Mouse (Mus musculus) gastrocnemius, adult 2 months (tissue): ENCODE measurements around the gene Apoh. TPM values are rescaled to one million over a fixed set of nuclear protein-coding genes. Genes with fewer than 3 reads are reported as not detected.
A peak's percentile ranks its signal among the peaks of the same experiment; 100 is the strongest.

Experiments used
- DNase-seq: peaks from one replicate; pipeline ENCODE4 v3.0.0; 2022
- H3K27ac ChIP-seq: fragments of 200-600 bp; 2 replicates; pipeline ENCODE4 v1.8.1; 2022; ENCODE audit warnings: mild to moderate bottlenecking
- H3K4me3 ChIP-seq: fragments of 200-600 bp; 2 replicates; pipeline ENCODE4 v1.8.1; 2022; ENCODE audit warnings: mild to moderate bottlenecking, moderate library complexity
- CTCF ChIP-seq: fragments of 200-600 bp; IDR thresholded peaks from 2 replicates; pipeline ENCODE4 v1.8.1; 2022; ENCODE audit warnings: antibody characterized with exemption, mild to moderate bottlenecking, moderate library complexity
- intact Hi-C: fragments of 180-260 bp; cut with DNase I; formaldehyde crosslinking; loops from one replicate; pipeline ENCODE4 v1.15.1; 2025
- total RNA-seq, 2 experiments: library from RNA; stranded (reverse); gene quantifications; 2 replicates each; pipeline ENCODE4 v1.2.3; 2021

Gene Apoh
- total RNA-seq, 2 experiments from 2014 or later = 0.39 to 0.69 TPM

DNA sequence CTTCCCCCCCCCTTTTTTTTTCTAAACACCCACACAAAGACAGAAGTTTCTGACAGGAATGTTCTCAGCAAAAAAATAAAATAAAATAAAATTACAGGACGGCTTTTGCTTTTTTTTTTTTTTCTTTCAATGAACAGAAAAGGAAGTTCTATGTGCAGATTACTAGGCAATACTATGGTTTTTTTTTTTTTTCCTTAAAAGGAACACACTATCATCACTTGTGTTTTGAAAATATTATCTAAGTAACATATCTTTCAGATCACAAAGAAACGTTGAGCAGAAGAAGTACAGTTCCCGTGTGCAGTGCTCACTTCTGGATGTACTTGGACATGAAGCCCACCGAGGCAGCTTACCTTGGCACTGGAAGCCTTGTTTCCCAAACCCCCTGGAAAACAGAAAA lies 2.9 kb upstream of the Apoh start:
- intact Hi-C loops = loop anchor here (5.0 to 10.0 kb wide), 2 partner anchors 118 to 205 kb away; no protein-coding TSS in a partner anchor
- TF ChIP-seq CTCF = no peak

DNA sequence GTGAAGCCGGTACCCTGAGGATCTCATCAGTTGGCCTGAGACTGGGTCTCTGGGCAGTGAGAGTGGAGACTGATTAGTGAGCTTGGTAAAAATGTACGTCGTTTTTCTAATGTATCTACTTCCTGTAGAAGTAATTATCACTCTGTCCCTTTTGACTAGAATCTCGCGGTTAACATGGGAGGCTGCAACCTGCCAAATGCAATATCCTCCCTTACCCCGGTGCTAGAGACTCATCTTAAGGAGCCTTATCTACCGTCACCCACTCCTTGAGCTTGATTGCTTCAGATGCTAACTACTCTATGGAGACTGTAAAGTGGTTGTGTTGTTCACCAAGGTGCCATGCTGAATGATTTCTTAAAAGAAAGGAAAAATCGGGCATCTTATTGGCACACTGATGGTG lies 1.4 kb upstream of the Apoh start:
- peak overlapping the region; percentile 97 for H3K27ac ChIP-seq
- DNase-seq = no peak
- H3K4me3 ChIP-seq = peak overlapping the region; percentile 87
- no peak for TF ChIP-seq CTCF
- intact Hi-C loops = loop anchor here (5.0 to 10.0 kb wide), 2 partner anchors 119 to 207 kb away; no protein-coding TSS in a partner anchor

More for the DNA sequence above, 2.9 kb upstream of the Apoh start:
- no peak for DNase-seq
- Histone ChIP-seq H3K27ac (no peak overlapping the region), H3K4me3 (no peak overlapping the region)

DNA sequence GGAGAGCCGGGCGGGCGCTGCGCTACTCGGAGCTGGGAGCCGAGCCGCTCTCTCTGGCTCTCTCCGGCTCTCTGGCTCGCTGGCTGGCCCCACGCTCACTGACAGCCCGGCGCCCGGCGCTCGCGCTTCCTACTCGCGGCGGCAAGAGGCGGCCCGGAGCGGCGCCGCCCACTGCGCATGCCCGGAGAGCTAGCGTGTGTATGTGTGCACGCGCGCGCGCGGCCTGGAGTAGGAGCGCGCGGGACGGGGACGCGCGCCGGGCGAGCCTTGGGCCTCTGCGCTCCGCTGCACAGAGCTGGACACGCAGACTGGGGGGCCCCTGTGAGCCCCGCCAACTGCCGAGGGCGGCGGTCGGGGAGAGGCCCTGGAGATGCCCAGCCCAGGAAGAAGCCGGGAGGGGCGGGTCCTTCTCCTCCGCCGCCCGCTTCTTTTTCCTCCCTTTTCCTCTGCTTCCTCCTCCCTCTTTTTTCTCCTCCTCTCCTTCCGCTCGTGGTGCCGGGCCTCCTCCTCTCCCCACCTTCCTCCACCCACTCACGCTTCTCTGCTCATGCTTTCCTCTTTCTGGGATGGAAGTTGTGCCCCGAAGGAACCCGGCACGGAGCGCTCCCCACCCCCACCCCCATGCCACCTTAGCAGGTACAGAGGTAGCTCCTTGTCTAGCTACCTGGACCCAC lies 772 bp downstream of the Apoh start, which contains the start of gene Prkca:
TSS of gene Prkca (minus strand) at position 140 of the 674 bp plus-strand sequence.
- peak; percentile 97 for DNase-seq
- no peak for TF ChIP-seq CTCF
- H3K4me3 ChIP-seq = peak within 1 kb of the TSS; percentile 87
- intact Hi-C loops = loop anchor here (5.0 to 10.0 kb wide), 2 partner anchors 122 to 209 kb away; no protein-coding TSS in a partner anchor
- H3K27ac ChIP-seq = peak within 1 kb of the TSS; percentile 97

DNA sequence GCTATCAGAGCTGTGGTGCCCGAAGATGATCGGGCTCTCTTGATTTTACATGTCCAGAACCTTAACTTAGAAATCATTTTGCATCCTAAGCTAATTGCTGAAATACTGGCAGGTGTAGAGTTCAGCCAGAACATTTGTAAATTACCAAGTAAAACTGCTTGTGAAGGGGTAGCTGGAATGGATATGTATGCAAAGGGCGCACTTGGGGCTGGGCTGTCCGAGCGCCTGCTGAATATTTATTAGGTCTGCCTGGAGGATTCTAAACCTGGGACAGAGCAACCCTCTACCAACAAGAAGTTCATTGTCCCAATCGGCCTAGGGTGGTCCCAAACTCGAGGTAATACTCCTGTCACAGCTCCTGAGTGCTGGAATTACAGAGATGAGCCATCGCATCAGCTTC lies 1.6 kb downstream of the Apoh start:
- no peak for DNase-seq
- TF ChIP-seq CTCF = no peak
- intact Hi-C loops = loop anchor here (5.0 to 10.0 kb wide), 2 partner anchors 122 to 210 kb away; no protein-coding TSS in a partner anchor
- peak overlapping the region; percentile 87 for H3K4me3 ChIP-seq
- H3K27ac ChIP-seq = peak overlapping the region; percentile 97; the same call in 1 of the 2 replicates

DNA sequence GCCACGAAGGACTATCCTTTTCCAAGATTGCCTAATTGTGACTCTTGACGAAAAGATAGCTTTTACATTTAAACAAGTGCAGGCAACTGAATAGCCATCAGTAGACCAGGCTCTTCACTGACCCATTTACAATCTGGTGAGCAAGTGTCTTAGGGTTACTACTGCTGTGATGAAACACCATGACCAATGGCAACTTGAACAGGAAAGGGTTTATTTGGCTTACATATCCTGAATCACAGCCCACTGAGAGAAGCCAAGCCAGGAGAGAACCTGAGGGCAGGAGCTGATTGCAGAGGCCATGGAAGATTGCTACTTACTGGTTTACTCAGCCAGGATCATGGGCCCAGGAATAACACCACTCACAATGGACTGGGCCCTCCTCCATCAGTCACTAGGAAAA lies 2.2 kb downstream of the Apoh start:
- no peak for TF ChIP-seq CTCF
- DNase-seq = no peak
- intact Hi-C loops = loop anchor here (10.0 kb wide), 1 partner anchor 211 kb away; no protein-coding TSS in a partner anchor
- Histone ChIP-seq H3K27ac (no peak overlapping the region), H3K4me3 (no peak overlapping the region)

DNA sequence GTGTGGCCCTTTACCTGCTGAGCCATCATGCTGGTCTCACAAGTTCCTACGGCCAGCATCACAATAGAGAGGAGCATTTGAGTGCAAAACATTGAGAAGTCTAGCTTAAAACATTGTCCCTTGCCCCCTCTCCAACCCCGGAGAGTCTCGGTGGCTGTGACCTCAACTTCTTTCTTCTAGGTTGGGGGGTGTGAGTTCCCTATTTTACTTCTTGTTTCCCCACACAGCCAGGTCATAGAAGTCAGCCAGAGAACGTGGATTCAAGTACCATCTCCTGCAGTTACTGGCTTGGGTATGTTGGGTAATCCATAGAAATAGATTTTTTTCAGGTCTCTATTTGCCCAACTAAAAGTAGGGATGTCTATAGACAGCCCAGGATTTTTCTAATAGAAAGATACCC lies 7.6 kb downstream of the Apoh start:
- intact Hi-C loops = no loop called here
- DNase-seq = no peak
- no peak for TF ChIP-seq CTCF
- Histone ChIP-seq H3K27ac (no peak overlapping the region), H3K4me3 (no peak overlapping the region)

DNA sequence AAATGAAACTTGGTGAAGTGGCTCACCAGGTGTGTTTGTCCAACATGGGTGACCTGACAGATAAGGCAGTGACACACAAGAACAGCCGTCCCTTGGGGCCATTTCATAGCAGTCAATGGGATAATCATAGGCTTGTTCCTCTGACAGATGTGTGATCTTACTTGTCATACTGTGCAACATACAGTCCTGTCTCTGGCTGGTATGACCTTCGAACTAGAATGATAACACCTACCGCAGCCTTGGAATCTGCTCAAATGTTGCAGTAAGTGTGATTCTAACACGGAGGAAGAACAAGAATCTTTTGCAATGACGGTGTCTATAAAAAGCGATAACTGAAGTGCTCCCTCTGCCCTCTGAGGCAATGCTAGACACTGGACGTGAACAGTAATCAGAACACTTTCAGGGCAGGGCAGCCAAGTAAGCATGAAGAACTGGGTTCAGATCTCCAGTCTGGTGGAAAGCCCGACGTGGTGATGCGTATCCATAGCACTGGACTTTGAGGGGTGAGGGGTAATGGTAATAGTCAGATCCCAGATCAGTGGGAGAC lies 9.8 kb downstream of the Apoh start:
- intact Hi-C loops = no loop called here
- TF ChIP-seq CTCF = no peak
- H3K27ac ChIP-seq = no peak overlapping the region
- no peak for DNase-seq
- H3K4me3 ChIP-seq = no peak overlapping the region

DNA sequence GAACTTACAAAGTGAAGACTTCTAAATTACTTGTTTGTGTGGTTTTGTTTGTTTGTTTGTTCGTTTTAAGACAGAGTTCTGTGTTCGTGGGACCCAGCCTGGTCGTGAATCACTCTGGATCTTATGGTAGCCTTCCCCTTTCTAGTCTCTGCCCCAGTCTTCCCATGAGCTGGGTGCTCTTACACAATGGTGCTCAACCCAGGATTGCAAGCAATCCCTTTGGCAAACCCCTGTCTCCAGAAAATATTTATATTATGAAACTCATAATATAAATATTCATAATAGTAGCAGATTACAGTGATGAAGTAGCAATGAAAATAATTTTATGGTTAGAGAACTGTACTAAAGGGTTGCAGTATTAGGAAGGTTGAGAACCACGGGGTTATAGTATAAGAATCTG lies 12.9 kb downstream of the Apoh start:
- DNase-seq = no peak
- intact Hi-C loops = no loop called here
- Histone ChIP-seq H3K27ac (no peak overlapping the region), H3K4me3 (no peak overlapping the region)
- no peak for TF ChIP-seq CTCF

DNA sequence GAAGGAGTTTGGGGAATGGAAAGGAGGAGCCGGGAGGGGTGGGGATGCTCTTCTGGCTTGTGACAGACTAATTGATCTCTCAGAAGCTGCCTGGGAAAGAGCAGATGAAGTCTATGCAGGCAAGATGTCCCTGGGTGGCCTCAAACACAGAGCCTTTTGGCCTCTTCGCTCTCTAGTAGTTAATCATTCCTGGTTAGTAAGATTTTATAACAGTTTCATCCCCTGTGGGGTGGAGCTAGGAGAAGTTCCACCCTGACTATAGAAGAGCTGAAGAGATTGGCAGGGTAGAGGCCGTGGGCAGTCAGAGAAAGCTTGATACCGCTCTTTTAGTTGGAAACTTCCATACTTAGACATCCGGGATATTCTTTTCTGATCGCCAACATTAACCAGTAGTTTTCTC lies 15.8 kb downstream of the Apoh start:
- Histone ChIP-seq H3K27ac (no peak overlapping the region), H3K4me3 (no peak overlapping the region)
- no peak for TF ChIP-seq CTCF
- intact Hi-C loops = no loop called here
- no peak for DNase-seq

DNA sequence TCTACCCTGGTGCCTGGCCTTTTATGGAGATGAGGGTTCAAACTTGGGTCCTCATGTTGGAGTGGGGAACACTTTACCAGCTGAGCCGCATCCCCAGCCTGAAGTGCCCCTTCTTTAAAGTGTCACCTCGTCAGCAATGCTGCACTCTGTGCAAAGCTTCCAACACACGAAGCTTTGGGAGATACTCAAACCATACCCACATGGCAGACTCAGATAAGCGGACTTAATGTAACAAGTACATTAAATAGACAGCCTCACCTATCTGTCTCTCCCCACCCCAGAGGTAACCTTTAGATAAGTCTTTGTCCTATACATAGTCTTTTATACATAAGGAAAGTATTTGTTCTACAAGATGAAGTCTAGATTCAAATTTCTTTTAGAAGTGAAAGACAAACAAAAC lies 17.8 kb downstream of the Apoh start:
- Histone ChIP-seq H3K27ac (no peak overlapping the region), H3K4me3 (no peak overlapping the region)
- no peak for DNase-seq
- TF ChIP-seq CTCF = no peak
- intact Hi-C loops = no loop called here

DNA sequence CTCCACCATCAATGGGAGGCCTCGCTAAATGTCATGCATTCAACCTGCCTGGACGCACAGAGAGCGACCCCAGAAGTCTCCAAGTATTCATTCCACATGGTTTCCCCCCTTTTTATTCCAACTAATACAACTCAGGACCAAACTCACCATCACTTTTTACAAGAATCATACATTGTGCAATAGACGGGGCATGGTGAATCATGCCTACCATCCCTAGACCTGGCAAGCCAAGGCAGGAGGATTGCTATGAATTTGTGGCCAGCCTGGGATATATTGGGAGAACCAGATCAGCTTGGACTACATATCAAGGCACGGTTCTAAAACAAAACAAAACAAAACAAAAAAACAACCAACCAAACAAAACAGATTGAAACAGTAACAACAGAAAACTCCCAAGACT lies 19.8 kb downstream of the Apoh start:
- no peak for TF ChIP-seq CTCF
- intact Hi-C loops = no loop called here
- Histone ChIP-seq H3K4me3 (no peak overlapping the region), H3K27ac (no peak overlapping the region)
- DNase-seq = no peak

DNA sequence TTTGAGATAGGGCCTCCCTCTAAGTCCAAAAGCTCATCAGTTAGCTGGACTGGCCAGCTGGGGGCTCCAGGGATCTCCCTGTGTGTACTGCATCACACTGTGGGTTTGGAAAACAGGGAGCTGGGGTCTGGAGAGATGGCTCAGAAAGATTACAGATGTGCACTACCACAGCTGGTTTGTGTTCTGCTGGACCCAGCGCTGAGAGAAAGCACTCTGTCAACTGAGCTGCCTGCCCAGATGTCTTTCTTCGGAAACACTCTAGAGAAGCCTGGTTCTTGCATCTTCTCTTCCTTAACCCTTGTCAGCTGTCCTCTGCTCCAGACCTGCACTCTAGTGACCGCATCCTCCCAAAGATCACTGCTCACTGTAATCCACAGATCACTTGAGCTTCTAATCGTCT lies 20.8 kb downstream of the Apoh start:
- no peak overlapping the region for H3K27ac ChIP-seq
- no peak for DNase-seq
- no peak overlapping the region for H3K4me3 ChIP-seq
- intact Hi-C loops = no loop called here
- TF ChIP-seq CTCF = no peak

DNA sequence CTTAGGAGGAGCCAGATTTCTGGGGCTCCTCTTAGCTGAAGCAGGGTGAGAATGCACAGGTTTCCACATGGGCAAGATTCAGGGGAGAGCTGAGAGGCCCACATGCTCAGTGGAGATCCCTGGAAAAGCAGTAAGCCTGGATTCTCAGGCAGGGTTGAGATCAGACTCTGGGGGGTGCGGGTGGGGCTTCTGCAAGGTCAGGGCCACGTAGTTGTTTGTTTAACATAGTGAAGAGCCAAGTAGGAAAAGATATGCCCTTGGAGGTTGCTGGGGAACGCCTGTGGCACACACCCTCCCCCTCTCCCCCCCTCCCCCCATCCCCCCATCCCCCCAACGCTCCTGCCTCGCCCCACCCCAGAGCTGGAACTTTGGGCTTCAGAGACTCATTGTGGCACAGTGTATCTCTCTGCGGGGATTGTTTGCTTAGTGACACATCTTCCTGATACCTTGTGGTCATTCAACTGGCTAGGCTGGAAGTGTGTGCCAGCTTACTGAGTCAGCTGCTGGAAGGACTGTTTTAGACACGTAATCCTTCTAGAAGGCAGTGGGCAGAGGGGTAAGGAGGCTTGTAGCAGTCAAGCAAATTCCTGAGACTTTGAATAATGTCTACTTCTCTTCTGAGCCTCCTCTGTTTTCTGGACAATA lies 21.9 kb downstream of the Apoh start:
- intact Hi-C loops = no loop called here
- Histone ChIP-seq H3K4me3 (no peak overlapping the region), H3K27ac (peak overlapping the region; percentile 40; the same call in 1 of the 2 replicates)
- no peak for TF ChIP-seq CTCF
- peak; percentile 60 for DNase-seq
